Mouse (Mus musculus) CH12.LX (cell line): ENCODE data around the gene Cpsf4. TPM values are rescaled to one million over a fixed set of nuclear protein-coding genes. Genes with fewer than 3 reads are reported as not detected.

Experiments
- DNase-seq: peaks from one replicate; pipeline ENCODE4 v3.0.0-alpha.2; 2013; ENCODE audit errors: extremely low read depth
- H3K27ac ChIP-seq: 2 replicates; pipeline ENCODE4 v1.5.1; 2012; ENCODE audit warnings: low read depth, mild to moderate bottlenecking, control low read depth, moderate library complexity; ENCODE audit not compliant: insufficient read depth
- H3K27me3 ChIP-seq: replicated peaks from 2 replicates; pipeline ENCODE3; 2012; ENCODE audit warnings: inconsistent platforms
- H3K36me3 ChIP-seq, 2 experiments: replicated peaks in 1 of 2; 2 replicates each; pipeline versions ENCODE3 to v1.6.1; 2012; ENCODE audit warnings: inconsistent platforms in 1 of 2, low read length in 1 of 2, mild to moderate bottlenecking in 1 of 2, mixed read lengths in 1 of 2, moderate library complexity in 1 of 2; ENCODE audit not compliant: control insufficient read depth in 1 of 2, insufficient read depth in 1 of 2
- H3K4me1 ChIP-seq, 2 experiments: 2 replicates each; pipeline ENCODE4 v1.6.1; 2012; ENCODE audit warnings: inconsistent platforms in 1 of 2, moderate library complexity in 1 of 2; ENCODE audit not compliant: insufficient read depth in 2 of 2, control insufficient read depth in 1 of 2
- H3K4me2 ChIP-seq: 2 replicates; pipeline ENCODE4 v1.6.1; 2012; ENCODE audit warnings: low read depth, mild to moderate bottlenecking, control low read depth; ENCODE audit not compliant: poor library complexity, insufficient read depth, severe bottlenecking
- H3K4me3 ChIP-seq, 3 experiments: fragments of 150-350 bp in 1 of 3; sonication (generic) in 1 of 3; replicated peaks in 1 of 3; 2 replicates each; pipeline versions ENCODE3 to v1.5.1; 2011 to 2012; ENCODE audit warnings: low read depth in 2 of 3, low read length in 2 of 3, mild to moderate bottlenecking in 2 of 3, moderate library complexity in 2 of 3, control low read depth in 1 of 3, improper control_type of control experiment in 1 of 3, inconsistent platforms in 1 of 3, mixed read lengths in 1 of 3; ENCODE audit not compliant: poor library complexity in 1 of 3
- H3K79me2 ChIP-seq: replicated peaks from 2 replicates; pipeline ENCODE4 v1.6.1; 2012; ENCODE audit warnings: mild to moderate bottlenecking, moderate library complexity; ENCODE audit not compliant: control insufficient read depth, poor library complexity, insufficient read depth, severe bottlenecking; ENCODE audit errors: extremely low read depth
- H3K9ac ChIP-seq: 2 replicates; pipeline ENCODE4 v1.6.1; 2012; ENCODE audit warnings: low read depth, mild to moderate bottlenecking, control low read depth, moderate library complexity; ENCODE audit not compliant: insufficient read depth
- H3K9me3 ChIP-seq: replicated peaks from 2 replicates; pipeline ENCODE3; 2012; ENCODE audit warnings: low read length, inconsistent platforms, mixed read lengths
- CHD1 ChIP-seq: IDR thresholded peaks from 2 replicates; pipeline ENCODE4 v1.6.1; 2012; ENCODE audit warnings: low read depth, low read length, improper control_type of control experiment, inconsistent platforms
- CHD2 ChIP-seq: IDR thresholded peaks from 2 replicates; pipeline ENCODE4 v1.6.1; 2011; ENCODE audit warnings: low read length, improper control_type of control experiment
- E2F4 ChIP-seq: IDR thresholded peaks from 2 replicates; pipeline ENCODE4 v1.6.1; 2011; ENCODE audit warnings: low read depth, low read length, improper control_type of control experiment; ENCODE audit not compliant: insufficient replicate concordance
- ELF1 ChIP-seq: IDR thresholded peaks from 2 replicates; pipeline ENCODE4 v1.6.1; 2014; ENCODE audit warnings: low read depth, mild to moderate bottlenecking, inconsistent platforms, low read length, improper control_type of control experiment
- ETS1 ChIP-seq: conservative IDR thresholded peaks from 2 replicates; pipeline ENCODE4 v1.6.1; 2012; ENCODE audit warnings: low read depth, mild to moderate bottlenecking, inconsistent platforms, low read length, improper control_type of control experiment, moderate library complexity
- IRF4 ChIP-seq: IDR thresholded peaks from 2 replicates; pipeline ENCODE4 v1.6.1; 2014; ENCODE audit warnings: low read depth, mild to moderate bottlenecking, inconsistent platforms, low read length, improper control_type of control experiment
- JUND ChIP-seq: conservative IDR thresholded peaks from 2 replicates; pipeline ENCODE4 v1.6.1; 2011; ENCODE audit warnings: low read depth, low read length, improper control_type of control experiment
- MAFK ChIP-seq: IDR thresholded peaks from 2 replicates; pipeline ENCODE4 v1.6.1; 2011; ENCODE audit warnings: low read length, improper control_type of control experiment; ENCODE audit not compliant: insufficient replicate concordance
- MAZ ChIP-seq: IDR thresholded peaks from 2 replicates; pipeline ENCODE4 v1.6.1; 2012; ENCODE audit warnings: low read depth, mild to moderate bottlenecking, inconsistent platforms, low read length, improper control_type of control experiment, moderate library complexity
- MXI1 ChIP-seq: IDR thresholded peaks from 2 replicates; pipeline ENCODE4 v1.6.1; 2011; ENCODE audit warnings: mild to moderate bottlenecking, low read depth, low read length, improper control_type of control experiment
- NELFE ChIP-seq: IDR thresholded peaks from 2 replicates; pipeline ENCODE4 v1.6.1; 2011; ENCODE audit warnings: low read depth, low read length, improper control_type of control experiment
- PAX5 ChIP-seq: IDR thresholded peaks from 2 replicates; pipeline ENCODE4 v1.6.1; 2012; ENCODE audit warnings: low read length, inconsistent platforms, mixed read lengths
- RAD21 ChIP-seq: IDR thresholded peaks from 2 replicates; pipeline ENCODE4 v1.6.1; 2011; ENCODE audit warnings: low read depth, mild to moderate bottlenecking, low read length, improper control_type of control experiment, moderate library complexity
- RCOR1 ChIP-seq: conservative IDR thresholded peaks from 2 replicates; pipeline ENCODE4 v1.6.1; 2012; ENCODE audit warnings: low read depth, mild to moderate bottlenecking, inconsistent platforms, low read length, improper control_type of control experiment
- TBP ChIP-seq: conservative IDR thresholded peaks from 2 replicates; pipeline ENCODE4 v1.6.1; 2011; ENCODE audit warnings: low read depth, low read length, improper control_type of control experiment
- TCF12 ChIP-seq: IDR thresholded peaks from 2 replicates; pipeline ENCODE4 v1.6.1; 2014; ENCODE audit warnings: low read depth, mild to moderate bottlenecking, inconsistent platforms, low read length, improper control_type of control experiment
- USF1 ChIP-seq: IDR thresholded peaks from 2 replicates; pipeline ENCODE4 v1.6.1; 2014; ENCODE audit warnings: low read depth, mild to moderate bottlenecking, inconsistent platforms, low read length, improper control_type of control experiment
- USF2 ChIP-seq: conservative IDR thresholded peaks from 2 replicates; pipeline ENCODE4 v1.6.1; 2011; ENCODE audit warnings: low read depth, low read length, improper control_type of control experiment
- ZC3H11A ChIP-seq: IDR thresholded peaks from 2 replicates; pipeline ENCODE4 v1.6.1; 2012; ENCODE audit warnings: low read depth, mild to moderate bottlenecking, inconsistent platforms, low read length, improper control_type of control experiment
- ZNF384 ChIP-seq: IDR thresholded peaks from 2 replicates; pipeline ENCODE4 v1.6.1; 2012; ENCODE audit warnings: low read depth, low read length, improper control_type of control experiment, inconsistent platforms
- dilution Hi-C: fragments of 300-500 bp; cut with MboI; formaldehyde crosslinking; loops from 2 replicates; pipeline ENCODE4 v1.14.3; 2020; ENCODE audit warnings: low sequenced_read_pairs; ENCODE audit not compliant: extremely low pct_unique_long_range_greater_than_20kb, extremely low pct_ligation_motif_present
- in situ Hi-C: fragments of 300-500 bp; cut with MboI; formaldehyde crosslinking; loops from 3 replicates; pipeline ENCODE4 v1.14.3; 2019; ENCODE audit warnings: low sequenced_read_pairs, low pct_ligation_motif_present, low pct_unique_long_range_greater_than_20kb, mixed read lengths
- polyA plus RNA-seq: library from polyadenylated mRNA; unstranded; fragments of >175 nt; gene quantifications from 2 replicates; pipeline ENCODE4 v1.2.1, GENCODE M21; 2012; ENCODE audit warnings: low read depth; ENCODE audit not compliant: insufficient read length
- total RNA-seq, 2 experiments: library from RNA; depleted of rRNA; stranded (reverse); fragments of 300-350 nt in 1 of 2; fragments of >200 nt in 1 of 2; gene quantifications; 2 replicates each; pipeline ENCODE4 v1.2.3; 2012 to 2014

The Cpsf4 gene
- total and polyA plus RNA-seq, 3 experiments, result 56.3 to 70.7 (median 59.2) TPM

GRCm38 (mm10) chr5:145211340-145211739 is 44.3 kb downstream of the Cpsf4 start:
- Histone ChIP-seq H3K9me3 (no peaks in the 10 kb centered on the region), H3K27me3 (no peaks in the 10 kb centered on the region), H3K4me3 (no peak overlapping the region), H3K4me2 (no peak overlapping the region), H3K27ac (no peak overlapping the region), H3K36me3 (peaks cover 34 to 69% of the 10 kb centered on the region in 2 experiments), H3K79me2 (no peaks in the 10 kb centered on the region), H3K9ac (no peak overlapping the region), H3K4me1 (no peaks in the 10 kb centered on the region)
- dilution Hi-C loops, result no loop called here
- in situ Hi-C loops, result no loop called here
- TF ChIP-seq IRF4, result no peak
- TF ChIP-seq TCF12, result no peak
- DNase-seq, result no peak

GRCm38 (mm10) chr5:145212216-145212615 is 45.2 kb downstream of the Cpsf4 start:
- TF ChIP-seq TBP (no peak), USF2 (no peak), ZNF384 (no peak), TCF12 (no peak), ZC3H11A (no peak), CHD2 (no peak), ELF1 (no peak), RCOR1 (no peak), ETS1 (no peak), PAX5 (no peak), MXI1 (no peak), CHD1 (no peak), RAD21 (no peak), NELFE (no peak), E2F4 (no peak), USF1 (no peak), MAFK (no peak), JUND (no peak), MAZ (no peak)
- TF ChIP-seq, all 38 proteins: peak for 0
- DNase-seq, result no peak
- Histone ChIP-seq H3K27me3 (no peaks in the 10 kb centered on the region), H3K4me2 (no peak overlapping the region), H3K9ac (no peak overlapping the region), H3K4me1 (no peaks in the 10 kb centered on the region), H3K4me3 (no peak overlapping the region), H3K79me2 (no peaks in the 10 kb centered on the region), H3K9me3 (no peaks in the 10 kb centered on the region), H3K36me3 (peaks cover 31 to 68% of the 10 kb centered on the region in 2 experiments), H3K27ac (no peak overlapping the region)
- dilution Hi-C loops, result no loop called here
- in situ Hi-C loops, result no loop called here
